Mouse (Mus musculus): ENCODE measurements around the gene Setd1b.
"Not testable (repeated sequence)": the region's sequence is repeated elsewhere in the genome, so short reads cannot be mapped to it uniquely, and the experiment has no call there.

Setd1b gene

DNA sequence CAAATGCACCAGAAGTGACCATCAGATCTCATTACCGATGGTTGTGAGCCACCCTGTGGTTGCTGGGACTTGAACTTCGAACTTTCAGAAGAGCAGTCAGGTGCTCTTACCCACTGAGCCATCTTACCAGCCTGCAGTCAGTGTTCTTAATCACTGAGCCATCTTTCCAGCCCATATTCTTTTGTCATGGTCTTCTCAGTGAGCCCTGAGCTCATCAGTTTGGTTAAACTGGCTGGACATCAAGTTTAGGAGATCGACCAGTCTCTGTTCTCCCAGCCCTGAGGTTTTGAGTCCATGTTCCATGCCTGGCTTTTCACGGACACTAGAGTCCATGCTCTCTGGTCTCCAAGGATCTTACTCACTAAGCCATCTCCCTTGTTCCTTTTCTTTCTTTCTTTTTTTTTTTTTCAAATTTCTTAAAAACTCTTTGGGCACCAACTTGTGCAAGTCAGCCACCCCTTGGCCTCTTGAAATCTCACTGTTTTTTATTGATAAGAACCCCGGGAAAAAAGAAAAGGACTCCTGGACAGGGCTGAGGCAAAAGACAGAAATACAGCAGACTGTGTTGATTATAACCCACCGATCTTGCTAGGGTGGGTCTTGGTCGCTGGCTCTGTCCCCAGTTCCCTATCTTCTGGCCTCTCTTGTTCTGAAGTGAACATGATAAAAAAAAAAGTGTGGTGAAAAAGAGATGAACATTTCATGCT is 59.0 kb downstream of the Setd1b start:
- DNase-seq (ENCODE audit: extremely low spot score, low spot score) = not testable (repeated sequence)

DNA sequence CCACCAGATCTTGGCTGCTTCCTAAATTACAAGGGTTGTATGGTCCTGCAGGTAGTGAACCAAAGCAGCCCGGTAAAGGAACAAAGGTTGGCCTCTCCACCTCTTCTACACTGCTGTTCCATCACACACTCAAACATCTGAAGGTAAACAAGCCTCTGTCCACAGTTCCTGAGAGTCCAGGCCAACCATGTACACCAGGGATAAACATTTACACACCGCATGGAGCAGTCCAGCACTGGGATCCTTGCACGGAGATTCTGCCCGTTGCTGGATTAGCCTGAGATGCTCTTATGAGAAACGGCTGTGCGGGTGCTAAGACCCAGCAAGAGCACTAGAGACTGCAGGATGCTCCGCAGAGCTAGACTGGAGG is 59.5 kb downstream of the Setd1b start:
- DNase-seq (ENCODE audit: extremely low spot score, low spot score) = no peak

DNA sequence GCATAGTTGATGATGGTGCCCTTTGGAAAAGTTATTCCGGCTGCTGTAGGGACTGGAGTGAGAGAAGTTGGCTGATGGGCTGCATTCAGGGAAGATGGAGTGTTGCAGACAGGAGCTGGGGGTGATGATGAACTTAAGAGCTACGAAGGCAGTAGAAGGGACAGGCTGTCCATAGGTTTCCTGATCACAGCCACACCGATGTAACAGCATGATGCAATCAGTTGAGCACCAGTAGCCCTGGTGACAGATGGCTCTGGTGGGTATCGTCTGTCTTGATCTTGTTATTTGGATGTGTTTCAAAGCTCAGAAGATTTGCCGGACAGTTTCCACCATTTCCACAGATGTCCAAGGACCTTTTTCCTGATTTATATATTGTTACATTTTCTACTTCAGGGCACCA is 60.0 kb downstream of the Setd1b start:
- DNase-seq (ENCODE audit: extremely low spot score, low spot score) = no peak

DNA sequence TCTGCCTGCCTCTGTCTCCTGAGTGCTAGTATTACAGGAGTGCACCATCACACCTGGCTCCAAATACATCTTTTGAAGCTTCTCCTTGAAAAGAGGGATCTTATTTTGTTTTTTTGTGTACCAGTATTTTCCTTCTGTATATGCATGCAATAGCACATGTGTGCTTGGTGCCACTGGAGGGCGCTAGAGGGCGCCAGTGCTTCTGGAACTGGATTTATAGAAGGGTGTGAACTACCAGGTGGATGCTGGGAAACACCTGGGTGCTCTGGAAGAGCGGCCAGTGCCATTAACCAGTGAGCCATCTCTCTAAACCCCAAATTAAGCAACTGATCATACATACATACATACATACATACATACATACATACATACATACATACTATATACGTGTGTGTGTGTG is 60.8 kb downstream of the Setd1b start:
- DNase-seq (ENCODE audit: extremely low spot score, low spot score) = not testable (repeated sequence)

DNA sequence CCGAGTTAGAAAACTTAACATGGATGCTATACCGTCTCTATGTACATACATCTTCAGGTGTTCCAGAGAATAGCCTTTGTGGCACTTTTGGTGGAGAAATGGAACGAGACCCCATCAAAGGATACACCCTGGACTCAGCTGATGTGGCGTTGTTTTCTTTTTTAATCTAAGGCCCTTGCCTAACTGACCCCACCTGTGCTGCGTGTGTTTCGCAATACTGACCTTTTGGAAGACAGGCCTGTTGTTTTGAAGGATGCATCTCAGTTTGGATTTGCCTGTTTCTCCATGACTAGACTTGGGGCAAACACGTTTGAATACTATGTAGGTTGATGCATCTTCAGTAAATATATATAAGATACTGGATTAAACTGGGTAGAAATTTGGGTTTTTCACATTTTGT is 61.6 kb downstream of the Setd1b start:
- DNase-seq (ENCODE audit: extremely low spot score, low spot score) = not testable (repeated sequence)

Measured in neural tube, embryonic 10.5 days (tissue).